Mouse (Mus musculus) small intestine, adult 2 months (tissue): Measurements from ENCODE around the gene Chrna1. TPM values are rescaled to one million over a fixed set of nuclear protein-coding genes. Genes with fewer than 3 reads are reported as not detected.

Source experiments
- H3K27ac ChIP-seq: fragments of 200-500 bp; 2 replicates; pipeline ENCODE4 v1.5.1; 2012; ENCODE audit warnings: low read depth, low read length, control low read depth, inconsistent platforms; ENCODE audit not compliant: insufficient read depth
- H3K27me3 ChIP-seq: fragments of 200-500 bp; 2 replicates; pipeline ENCODE4 v1.6.1; 2012; ENCODE audit warnings: mild to moderate bottlenecking, moderate library complexity, low read length, inconsistent platforms; ENCODE audit not compliant: control insufficient read depth, insufficient read depth
- H3K36me3 ChIP-seq: fragments of 200-500 bp; 2 replicates; pipeline ENCODE4 v1.6.1; 2012; ENCODE audit warnings: mild to moderate bottlenecking, low read length, control low read depth, inconsistent platforms; ENCODE audit not compliant: control insufficient read depth, insufficient read depth
- H3K4me1 ChIP-seq: fragments of 200-500 bp; 2 replicates; pipeline ENCODE4 v1.6.1; 2012; ENCODE audit warnings: low read length, inconsistent platforms, mixed read lengths; ENCODE audit not compliant: control insufficient read depth, insufficient read depth, insufficient read length
- H3K4me3 ChIP-seq: fragments of 200-500 bp; 2 replicates; pipeline ENCODE4 v1.5.1; 2012; ENCODE audit warnings: low read depth, mild to moderate bottlenecking, control low read depth, inconsistent platforms, low read length, moderate library complexity
- CTCF ChIP-seq: fragments of 200-500 bp; IDR thresholded peaks from 2 replicates; pipeline ENCODE4 v1.5.1; 2012; ENCODE audit warnings: low read depth, mild to moderate bottlenecking, control low read depth, inconsistent platforms, low read length, moderate library complexity, mixed read lengths; ENCODE audit not compliant: insufficient replicate concordance, insufficient read length; ENCODE audit errors: extremely low read depth
- POLR2A ChIP-seq: fragments of 200-500 bp; IDR thresholded peaks from 2 replicates; pipeline ENCODE4 v1.6.1; 2012; ENCODE audit warnings: low read depth, mild to moderate bottlenecking, control low read depth, inconsistent platforms, low read length, moderate library complexity
- WGBS: fragments of 180-500 bp; shearing (Covaris S2); methylation state at CpG from one replicate; pipeline ENCODE4 v1.1.7; 2018; 5-methylcytosine and 5-hydroxymethylcytosine counted together
- polyA plus RNA-seq: library from polyadenylated mRNA; depleted of rRNA; stranded (reverse); fragments of >200 nt; gene quantifications from 2 replicates; pipeline ENCODE4 v1.2.3, GENCODE M21; 2012

Gene Chrna1
- polyA plus RNA-seq, 1 experiment = not detected

DNA sequence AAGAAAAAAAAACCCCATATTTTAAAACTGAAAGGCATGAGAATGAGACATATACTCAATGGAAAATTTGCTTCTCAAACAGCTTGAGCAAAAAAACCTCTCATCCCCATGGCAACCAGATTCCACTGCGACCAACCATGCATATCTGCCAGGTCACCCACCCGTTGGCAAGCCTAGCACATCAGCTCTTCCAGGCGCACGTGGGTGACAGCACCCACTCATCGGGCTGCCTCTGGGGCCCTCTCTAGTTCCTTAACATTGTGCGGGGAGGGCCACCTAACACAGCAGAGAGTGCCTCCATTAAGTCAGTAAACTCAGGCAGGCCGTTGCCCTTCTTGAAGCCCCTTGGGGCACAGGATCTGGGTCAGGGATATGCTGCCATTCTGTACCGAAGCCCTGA, 24.9 kb upstream of the Chrna1 start:
- no peak for TF ChIP-seq POLR2A
- TF ChIP-seq CTCF = no peak
- WGBS = 69% methylated on average over 8 of the region's 8 CpGs

DNA sequence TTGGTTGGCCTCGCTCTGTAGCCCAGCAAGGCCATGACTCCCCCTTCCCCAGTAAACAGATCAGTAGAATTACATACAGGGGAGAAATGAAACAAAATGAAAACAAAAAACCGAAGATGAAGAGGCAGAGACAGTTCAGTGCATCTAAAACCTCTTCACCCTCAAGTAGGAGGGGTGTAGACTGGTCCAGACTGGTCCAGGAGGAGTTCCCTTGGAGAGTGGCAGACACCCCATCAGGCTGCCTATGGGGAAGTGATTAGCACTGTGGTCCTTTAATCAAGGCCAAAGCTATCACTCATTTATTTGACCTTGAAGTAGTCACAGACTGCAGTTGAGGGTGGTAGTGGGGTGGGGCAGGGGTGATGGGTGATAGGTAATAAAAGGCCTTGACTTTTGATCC, 24.4 kb upstream of the Chrna1 start:
- 74% methylated on average over 2 of the region's 2 CpGs for WGBS
- TF ChIP-seq CTCF = no peak
- no peak for TF ChIP-seq POLR2A
- H3K4me1 ChIP-seq = no peaks in the 10 kb centered on the region
- no peaks in the 10 kb centered on the region for H3K36me3 ChIP-seq
- no peaks in the 10 kb centered on the region for H3K27me3 ChIP-seq
- no peak overlapping the region for H3K4me3 ChIP-seq
- no peak overlapping the region for H3K27ac ChIP-seq

More for the DNA sequence above, 24.9 kb upstream of the Chrna1 start:
- Histone ChIP-seq H3K27me3 (no peaks in the 10 kb centered on the region), H3K4me3 (no peak overlapping the region), H3K27ac (no peak overlapping the region), H3K4me1 (no peaks in the 10 kb centered on the region), H3K36me3 (no peaks in the 10 kb centered on the region)

DNA sequence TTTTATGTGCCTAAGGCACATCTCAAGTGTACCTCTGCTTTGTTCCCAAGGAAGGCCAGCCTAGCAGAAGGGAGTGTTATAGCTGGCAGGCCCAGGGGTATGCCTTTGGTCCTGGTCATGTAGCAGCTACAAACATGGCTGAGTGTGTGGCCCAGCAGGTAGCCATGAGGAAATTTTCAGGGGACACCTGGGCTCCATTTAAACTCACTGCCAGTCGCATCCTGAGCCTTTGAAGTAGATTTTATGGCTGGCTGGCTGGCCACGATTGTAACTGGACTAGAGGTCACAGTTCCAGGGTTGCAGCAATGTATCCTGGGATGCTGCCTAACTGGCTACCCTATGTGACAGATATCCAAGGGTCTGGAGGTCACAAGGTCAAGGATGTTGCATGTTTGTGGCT, 20.5 kb upstream of the Chrna1 start:
- no peak overlapping the region for H3K27ac ChIP-seq
- no peaks in the 10 kb centered on the region for H3K4me1 ChIP-seq
- no peaks in the 10 kb centered on the region for H3K27me3 ChIP-seq
- WGBS = 32% methylated on average over 2 of the region's 2 CpGs
- H3K36me3 ChIP-seq = no peaks in the 10 kb centered on the region
- no peak overlapping the region for H3K4me3 ChIP-seq
- TF ChIP-seq POLR2A = no peak
- no peak for TF ChIP-seq CTCF

DNA sequence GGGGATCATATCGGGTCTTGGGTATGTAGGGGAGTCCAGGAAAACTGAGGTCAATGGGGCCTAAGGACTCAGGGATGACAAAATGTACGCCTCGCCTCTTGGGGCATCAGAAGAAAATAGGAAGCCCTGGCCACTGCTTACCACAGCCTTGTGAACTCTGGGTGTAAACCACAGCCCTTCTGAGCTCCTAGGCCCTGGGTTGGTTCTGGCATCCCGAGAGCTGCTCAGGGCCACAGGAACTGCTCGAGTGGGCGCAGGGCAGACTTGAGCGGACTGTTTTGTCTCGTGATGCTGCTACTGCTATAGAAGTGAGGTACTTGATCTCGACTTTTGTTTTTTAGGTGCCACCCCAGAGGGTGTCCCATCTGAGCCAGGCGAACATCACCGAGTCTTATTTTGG, 17.6 kb upstream of the Chrna1 start:
- TF ChIP-seq CTCF (no peak), POLR2A (no peak)
- Histone ChIP-seq H3K4me3 (no peak overlapping the region), H3K27me3 (no peaks in the 10 kb centered on the region), H3K27ac (no peak overlapping the region), H3K4me1 (peaks cover 2% of the 10 kb centered on the region; the same call in 1 of the 2 replicates), H3K36me3 (no peaks in the 10 kb centered on the region)
- 90% methylated on average over 11 of the region's 11 CpGs for WGBS

DNA sequence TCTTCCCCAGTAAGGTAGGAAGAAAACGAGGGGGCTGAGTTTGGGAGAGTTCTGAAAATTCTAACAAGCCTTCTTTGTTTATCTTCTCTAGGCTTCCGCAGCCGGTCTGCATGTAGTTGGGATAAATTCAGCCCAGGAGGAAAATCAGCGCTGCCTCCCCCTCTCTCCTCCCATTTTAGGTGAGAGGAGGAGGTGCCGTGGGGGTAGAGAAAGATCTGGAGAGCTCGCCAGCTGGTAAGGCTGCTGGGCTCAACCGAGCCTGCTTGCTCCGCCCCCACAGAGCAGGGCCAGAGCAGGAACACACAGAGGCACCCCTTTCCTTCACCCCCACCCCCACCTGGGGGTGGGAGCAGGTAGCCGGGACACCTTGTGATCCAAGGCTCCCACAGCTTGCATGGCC, 16.6 kb upstream of the Chrna1 start:
- H3K27ac ChIP-seq = no peak overlapping the region
- WGBS = 12% methylated on average over 9 of the region's 9 CpGs

DNA sequence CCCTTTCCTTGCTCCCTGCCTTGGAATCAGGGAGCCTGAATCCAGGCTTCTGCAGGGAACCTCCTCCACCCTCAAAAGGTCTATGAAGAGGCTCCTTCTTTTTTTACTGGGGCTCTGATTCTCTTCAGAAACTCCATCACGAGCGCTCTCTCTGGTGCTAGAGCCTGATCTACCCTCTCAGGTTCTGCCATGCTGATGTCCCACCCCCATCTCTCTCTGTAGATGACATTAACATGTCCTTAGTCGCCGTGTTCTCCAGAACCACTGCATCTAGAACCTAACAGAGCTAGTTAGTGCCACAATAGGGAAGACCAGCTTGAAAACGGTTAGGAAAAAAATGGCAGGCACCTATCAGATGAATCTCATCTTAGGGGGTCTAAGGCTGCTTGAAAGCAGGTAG, 16.2 kb upstream of the Chrna1 start:
- no peak for TF ChIP-seq CTCF
- TF ChIP-seq POLR2A = no peak
- Histone ChIP-seq H3K4me1 (peaks cover 2% of the 10 kb centered on the region; the same call in 1 of the 2 replicates), H3K27me3 (no peaks in the 10 kb centered on the region), H3K36me3 (no peaks in the 10 kb centered on the region), H3K27ac (no peak overlapping the region), H3K4me3 (no peak overlapping the region)
- 63% methylated on average over 5 of the region's 5 CpGs for WGBS

More for the DNA sequence above, 16.6 kb upstream of the Chrna1 start:
- TF ChIP-seq CTCF (no peak), POLR2A (no peak)
- peaks cover 2% of the 10 kb centered on the region; the same call in 1 of the 2 replicates for H3K4me1 ChIP-seq
- no peaks in the 10 kb centered on the region for H3K27me3 ChIP-seq
- H3K4me3 ChIP-seq = no peak overlapping the region
- no peaks in the 10 kb centered on the region for H3K36me3 ChIP-seq

DNA sequence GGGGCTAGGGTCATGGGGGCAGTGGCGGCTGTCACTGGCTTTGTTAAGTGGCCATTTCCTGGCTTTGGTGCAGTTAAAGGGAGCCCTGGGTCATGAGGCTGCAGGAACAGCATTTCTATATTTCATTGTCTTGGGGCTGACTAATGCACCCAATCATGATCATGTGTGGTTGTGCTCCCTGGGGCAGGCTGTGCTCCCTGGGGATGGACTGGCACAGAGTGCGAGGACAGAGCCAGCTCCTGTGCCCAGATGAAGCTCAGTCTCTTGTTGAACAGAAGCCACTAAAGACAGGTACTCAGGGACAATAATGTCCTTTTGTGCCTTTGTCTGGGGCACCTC, 12.9 kb upstream of the Chrna1 start:
- Histone ChIP-seq H3K27me3 (no peaks in the 10 kb centered on the region), H3K4me3 (no peak overlapping the region), H3K36me3 (no peaks in the 10 kb centered on the region), H3K27ac (peak overlapping the region; percentile 66), H3K4me1 (peaks cover 2% of the 10 kb centered on the region; the same call in 1 of the 2 replicates)
- WGBS = 67% methylated on average over 2 of the region's 2 CpGs
- TF ChIP-seq CTCF (no peak), POLR2A (no peak)
